Mouse (Mus musculus): ENCODE measurements around the gene Khdc1a. TPM values are rescaled to one million over a fixed set of nuclear protein-coding genes. Genes with fewer than 3 reads are reported as not detected.
"Not testable (repeated sequence)": the region's sequence is repeated elsewhere in the genome, so short reads cannot be mapped to it uniquely, and the experiment has no call there.

The Khdc1a gene
- polyA plus RNA-seq, 2 experiments = not detected

GRCm38 (mm10) chr1:21314336-21314735 is 35.1 kb upstream of the Khdc1a start:
- no peak for TF ChIP-seq POLR2A (IDR thresholded peaks at IDR 0.05; ENCODE audit: borderline replicate concordance, extremely low read depth, insufficient read depth, insufficient read length)

GRCm38 (mm10) chr1:21315756-21316155 is 33.7 kb upstream of the Khdc1a start:
- Histone ChIP-seq H3K4me2 (replicated peaks; ENCODE audit: low read depth, low read length, severe bottlenecking) (no peak overlapping the region), H3K27ac (replicated peaks; ENCODE audit: low read depth, low read length) (no peak overlapping the region), H3K9ac (ENCODE audit: low read depth, low read length, severe bottlenecking) (no peak overlapping the region), H3K27me3 (ENCODE audit: control insufficient read depth, insufficient read depth, low read length) (no peaks in the 10 kb centered on the region), H3K9me3 (ENCODE audit: control insufficient read depth, low read length) (no peaks in the 10 kb centered on the region), H3K4me1 (ENCODE audit: control insufficient read depth, insufficient read depth, low read length) (no peaks in the 10 kb centered on the region), H3K4me3 (replicated peaks; ENCODE audit: low read length) (no peak overlapping the region), H3K36me3 (ENCODE audit: control insufficient read depth, insufficient read depth, low read length) (no peaks in the 10 kb centered on the region)
- ATAC-seq (ENCODE audit: low FRiP score, low read depth) (no peak), DNase-seq (ENCODE audit: low spot score) (no peak)
- 91% methylated on average over 2 of the region's 2 CpGs for WGBS
- TF ChIP-seq POLR2A (IDR thresholded peaks at IDR 0.05; ENCODE audit: borderline replicate concordance, extremely low read depth, insufficient read depth, insufficient read length) = no peak

More at GRCm38 (mm10) chr1:21314336-21314735, 35.1 kb upstream of the Khdc1a start:
- H3K4me3 ChIP-seq (replicated peaks; ENCODE audit: low read length) = no peak overlapping the region
- no peaks in the 10 kb centered on the region for H3K36me3 ChIP-seq (ENCODE audit: control insufficient read depth, insufficient read depth, low read length)
- DNase-seq (ENCODE audit: low spot score) (no peak), ATAC-seq (ENCODE audit: low FRiP score, low read depth) (no peak)
- H3K27ac ChIP-seq (replicated peaks; ENCODE audit: low read depth, low read length) = no peak overlapping the region
- no peak overlapping the region for H3K4me2 ChIP-seq (replicated peaks; ENCODE audit: low read depth, low read length, severe bottlenecking)
- no peaks in the 10 kb centered on the region for H3K9me3 ChIP-seq (ENCODE audit: control insufficient read depth, low read length)
- no peaks in the 10 kb centered on the region for H3K27me3 ChIP-seq (ENCODE audit: control insufficient read depth, insufficient read depth, low read length)
- no peak overlapping the region for H3K9ac ChIP-seq (ENCODE audit: low read depth, low read length, severe bottlenecking)
- 81% methylated on average over 2 of the region's 2 CpGs for WGBS
- H3K4me1 ChIP-seq (ENCODE audit: control insufficient read depth, insufficient read depth, low read length) = no peaks in the 10 kb centered on the region

GRCm38 (mm10) chr1:21316305-21316704 is 33.1 kb upstream of the Khdc1a start:
- 77% methylated on average over 2 of the region's 2 CpGs for WGBS
- Histone ChIP-seq H3K4me2 (replicated peaks; ENCODE audit: low read depth, low read length, severe bottlenecking) (no peak overlapping the region), H3K9me3 (ENCODE audit: control insufficient read depth, low read length) (no peaks in the 10 kb centered on the region), H3K27ac (replicated peaks; ENCODE audit: low read depth, low read length) (no peak overlapping the region), H3K36me3 (ENCODE audit: control insufficient read depth, insufficient read depth, low read length) (no peaks in the 10 kb centered on the region), H3K9ac (ENCODE audit: low read depth, low read length, severe bottlenecking) (no peak overlapping the region), H3K4me3 (replicated peaks; ENCODE audit: low read length) (no peak overlapping the region), H3K4me1 (ENCODE audit: control insufficient read depth, insufficient read depth, low read length) (no peaks in the 10 kb centered on the region), H3K27me3 (ENCODE audit: control insufficient read depth, insufficient read depth, low read length) (no peaks in the 10 kb centered on the region)
- no peak for TF ChIP-seq POLR2A (IDR thresholded peaks at IDR 0.05; ENCODE audit: borderline replicate concordance, extremely low read depth, insufficient read depth, insufficient read length)
- ATAC-seq (ENCODE audit: low FRiP score, low read depth) = no peak
- no peak for DNase-seq (ENCODE audit: low spot score)

GRCm38 (mm10) chr1:21318202-21318601 is 31.2 kb upstream of the Khdc1a start:
- H3K9me3 ChIP-seq (ENCODE audit: control insufficient read depth, low read length) = no peaks in the 10 kb centered on the region
- no peaks in the 10 kb centered on the region for H3K4me1 ChIP-seq (ENCODE audit: control insufficient read depth, insufficient read depth, low read length)
- H3K27ac ChIP-seq (replicated peaks; ENCODE audit: low read depth, low read length) = no peak overlapping the region
- no peaks in the 10 kb centered on the region for H3K27me3 ChIP-seq (ENCODE audit: control insufficient read depth, insufficient read depth, low read length)
- H3K4me2 ChIP-seq (replicated peaks; ENCODE audit: low read depth, low read length, severe bottlenecking) = no peak overlapping the region
- no peak for ATAC-seq (ENCODE audit: low FRiP score, low read depth)
- TF ChIP-seq POLR2A (IDR thresholded peaks at IDR 0.05; ENCODE audit: borderline replicate concordance, extremely low read depth, insufficient read depth, insufficient read length) = no peak
- no peaks in the 10 kb centered on the region for H3K36me3 ChIP-seq (ENCODE audit: control insufficient read depth, insufficient read depth, low read length)
- no peak for DNase-seq (ENCODE audit: low spot score)
- H3K4me3 ChIP-seq (replicated peaks; ENCODE audit: low read length) = no peak overlapping the region
- no peak overlapping the region for H3K9ac ChIP-seq (ENCODE audit: low read depth, low read length, severe bottlenecking)

GRCm38 (mm10) chr1:21320271-21320670 is 29.2 kb upstream of the Khdc1a start:
- H3K9ac ChIP-seq (ENCODE audit: low read depth, low read length, severe bottlenecking); H3K4me3 ChIP-seq (replicated peaks; ENCODE audit: low read length); H3K9me3 ChIP-seq (ENCODE audit: control insufficient read depth, low read length); H3K27me3 ChIP-seq (ENCODE audit: control insufficient read depth, insufficient read depth, low read length); ATAC-seq (ENCODE audit: low FRiP score, low read depth); DNase-seq (ENCODE audit: low spot score); H3K4me1 ChIP-seq (ENCODE audit: control insufficient read depth, insufficient read depth, low read length); H3K27ac ChIP-seq (replicated peaks; ENCODE audit: low read depth, low read length); H3K36me3 ChIP-seq (ENCODE audit: control insufficient read depth, insufficient read depth, low read length); H3K4me2 ChIP-seq (replicated peaks; ENCODE audit: low read depth, low read length, severe bottlenecking): not testable (repeated sequence)
- 95% methylated on average over 5 of the region's 5 CpGs for WGBS

- Histone ChIP-seq H3K4me3 (replicated peaks; ENCODE audit: low read length) (no peak overlapping the region), H3K27me3 (ENCODE audit: control insufficient read depth, insufficient read depth, low read length) (no peaks in the 10 kb centered on the region), H3K9me3 (ENCODE audit: control insufficient read depth, low read length) (no peaks in the 10 kb centered on the region), H3K27ac (replicated peaks; ENCODE audit: low read depth, low read length) (no peak overlapping the region), H3K4me1 (ENCODE audit: control insufficient read depth, insufficient read depth, low read length) (no peaks in the 10 kb centered on the region), H3K9ac (ENCODE audit: low read depth, low read length, severe bottlenecking) (no peak overlapping the region), H3K36me3 (ENCODE audit: control insufficient read depth, insufficient read depth, low read length) (no peaks in the 10 kb centered on the region), H3K4me2 (replicated peaks; ENCODE audit: low read depth, low read length, severe bottlenecking) (no peak overlapping the region)
- ATAC-seq (ENCODE audit: low FRiP score, low read depth) = no peak
- 91% methylated on average over 1 of the region's 1 CpGs for WGBS
- no peak for TF ChIP-seq POLR2A (IDR thresholded peaks at IDR 0.05; ENCODE audit: borderline replicate concordance, extremely low read depth, insufficient read depth, insufficient read length)
- no peak for DNase-seq (ENCODE audit: low spot score)
Measured at GRCm38 (mm10) chr1:21321656-21322055, 27.8 kb upstream of the Khdc1a start.

Data from limb, embryonic 14.5 days (tissue).